Mouse (Mus musculus) erythroblast, embryonic 14.5 days (primary cell): ENCODE results near the gene Ltf.

Source experiments
- GATA1 ChIP-seq: IDR thresholded peaks from 2 replicates; pipeline ENCODE4 v1.6.1; 2012; ENCODE audit warnings: low read length, inconsistent platforms, mixed read lengths
- TAL1 ChIP-seq: IDR thresholded peaks from 3 replicates; pipeline ENCODE4 v1.6.1; 2012; ENCODE audit warnings: low read length, inconsistent platforms, mixed read lengths

DNA sequence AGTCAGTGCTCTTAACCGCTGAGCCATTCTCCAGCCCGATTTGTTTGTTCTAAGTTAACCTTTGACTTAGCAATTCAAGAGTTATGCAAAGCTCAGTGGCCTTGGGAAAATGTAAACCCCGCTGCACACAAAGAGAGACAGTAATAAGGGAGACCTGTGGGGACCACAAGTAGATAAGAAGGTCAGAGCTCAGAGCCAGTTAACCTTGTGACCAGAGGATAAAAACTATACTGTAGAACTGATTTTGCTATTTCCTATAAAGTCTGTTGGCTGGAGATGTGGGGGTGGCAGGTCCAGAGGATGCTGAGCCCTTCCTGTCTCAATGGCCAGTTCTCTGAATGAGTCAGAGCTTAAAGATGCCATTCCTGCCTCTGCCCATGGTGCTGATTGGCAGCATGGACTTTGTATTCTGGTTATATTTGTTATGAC lies 25.8 kb upstream of the Ltf start:
- no peak for TF ChIP-seq GATA1
- no peak for TF ChIP-seq TAL1
